9 mouse cellular contexts compared by ENCODE assay signal in the genomic region with DNA sequence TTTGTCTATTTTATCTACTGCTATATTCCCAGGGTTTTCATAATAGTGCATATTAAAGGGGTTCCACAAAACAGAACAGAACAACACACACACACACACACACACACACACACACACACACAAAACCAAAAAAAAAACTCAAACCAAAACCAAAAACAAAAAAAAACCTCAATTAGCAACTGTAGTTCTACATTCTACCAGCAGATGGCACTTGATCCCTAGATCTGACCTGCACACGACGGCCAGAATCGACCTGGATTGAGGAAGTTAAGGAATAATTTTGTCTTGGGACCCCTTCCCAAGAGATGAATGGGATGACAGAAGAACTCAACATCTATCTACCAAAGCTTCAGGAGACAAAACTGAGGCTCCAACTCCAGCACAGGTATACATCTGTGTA. TPM values are rescaled to one million over a fixed set of nuclear protein-coding genes. Genes with fewer than 3 reads are reported as not detected.
DNase-seq lines count a peak whose midpoint lies in the region; ATAC-seq and TF ChIP-seq lines count a peak whose summit lies in the region.
"Had no signal": no experiment of that assay in that cellular context is flagged by ENCODE, and none has a peak within 500 bp of the region (broad histone marks: within the 10 kb centered on the region; RNA-seq: fewer than 3 reads in every experiment).

No protein-coding gene starts in this region.

- WGBS in hindbrain, embryonic 14.5 days = 1% methylated on average over 3 of the region's 3 CpGs
- 3% methylated on average over 3 of the region's 3 CpGs for WGBS in hindbrain, embryonic 12.5 days

- no peak overlapping the region for H3K9ac ChIP-seq in hindbrain, embryonic 14.5 days
- H3K9ac ChIP-seq in hindbrain, embryonic 12.5 days = no peak overlapping the region

- no peaks in the 10 kb centered on the region for H3K4me1 ChIP-seq in hindbrain, embryonic 14.5 days (replicated peaks; ENCODE audit: control insufficient read depth, insufficient read depth, low read length)
- peaks cover 14% of the 10 kb centered on the region for H3K4me1 ChIP-seq in hindbrain, embryonic 12.5 days
- H3K4me1 ChIP-seq in testis, adult 2 months (ENCODE audit: control insufficient read depth, insufficient read depth, low read length) = peaks cover 13% of the 10 kb centered on the region

- intact Hi-C loops in gastrocnemius, postnatal 36 days (cut with DNase I) = no loop called here

- TF ChIP-seq POLR2A in testis, adult 2 months (IDR thresholded peaks at IDR 0.05; ENCODE audit: control insufficient read depth, low read depth, low read length) = no peak

- peak; percentile 76 for DNase-seq in hindbrain, embryonic 14.5 days (ENCODE audit: low spot score)
- no peak for DNase-seq in testis, postnatal 10 days (ENCODE audit: low spot score)
- DNase-seq in embryo, embryonic 10 days (ENCODE audit: low spot score) = peak; percentile 68
- peak; percentile 60 for DNase-seq in splenic B cell, adult 2 months (ENCODE audit: low read depth, low spot score)
- DNase-seq in right cerebral cortex, postnatal 25 days = no peak
- DNase-seq in gastrocnemius, postnatal 36 days = no peak
- DNase-seq: adrenal gland, adult 8-10 months had no signal

- peaks cover 50% of the 10 kb centered on the region for H3K27me3 ChIP-seq in hindbrain, embryonic 14.5 days (ENCODE audit: control insufficient read depth, insufficient read depth, low read length)
- H3K27me3 ChIP-seq in hindbrain, embryonic 12.5 days = peaks cover 52% of the 10 kb centered on the region
- H3K27me3 ChIP-seq in testis, adult 2 months (ENCODE audit: control insufficient read depth, insufficient read depth, low read length) = no peaks in the 10 kb centered on the region
- no peaks in the 10 kb centered on the region; the same call in 1 of the 2 replicates for H3K27me3 ChIP-seq in splenic B cell, adult 2 months (ENCODE audit: control insufficient read depth, insufficient read depth, low read length, poor library complexity, severe bottlenecking)

- H3K4me2 ChIP-seq in hindbrain, embryonic 14.5 days (replicated peaks) = no peak overlapping the region
- no peak overlapping the region for H3K4me2 ChIP-seq in hindbrain, embryonic 12.5 days (replicated peaks)

- H3K9me3 ChIP-seq in hindbrain, embryonic 14.5 days (ENCODE audit: control insufficient read depth, low read length) = no peaks in the 10 kb centered on the region
- H3K9me3 ChIP-seq in hindbrain, embryonic 12.5 days (replicated peaks) = no peaks in the 10 kb centered on the region

- no peaks in the 10 kb centered on the region for H3K36me3 ChIP-seq in hindbrain, embryonic 14.5 days (replicated peaks; ENCODE audit: control insufficient read depth, insufficient read depth)
- H3K36me3 ChIP-seq in hindbrain, embryonic 12.5 days = no peaks in the 10 kb centered on the region
- no peaks in the 10 kb centered on the region for H3K36me3 ChIP-seq in testis, adult 2 months (ENCODE audit: control insufficient read depth, insufficient read depth, low read length)
- no peaks in the 10 kb centered on the region for H3K36me3 ChIP-seq in splenic B cell, adult 2 months (ENCODE audit: control insufficient read depth, insufficient read depth, low read length, poor library complexity, severe bottlenecking)

- H3K4me3 ChIP-seq in hindbrain, embryonic 14.5 days (replicated peaks; ENCODE audit: low read length) = no peak overlapping the region
- H3K4me3 ChIP-seq in hindbrain, embryonic 12.5 days = no peak overlapping the region
- no peak overlapping the region for H3K4me3 ChIP-seq in testis, adult 2 months (ENCODE audit: control insufficient read depth, low read depth, low read length)

- peak; percentile 38; the same call in 1 of the 2 replicates for TF ChIP-seq CTCF in testis, adult 2 months (IDR thresholded peaks at IDR 0.05; ENCODE audit: control insufficient read depth, insufficient read depth, insufficient replicate concordance, low read depth, low read length)

- no peak overlapping the region for H3K27ac ChIP-seq in hindbrain, embryonic 14.5 days
- H3K27ac ChIP-seq in hindbrain, embryonic 12.5 days = no peak overlapping the region
- no peak overlapping the region for H3K27ac ChIP-seq in testis, adult 2 months (ENCODE audit: control insufficient read depth, insufficient read depth, low read depth, low read length)

- no peak for ATAC-seq in hindbrain, embryonic 14.5 days (ENCODE audit: low FRiP score)
- ATAC-seq in hindbrain, embryonic 12.5 days (ENCODE audit: low FRiP score) = no peak

RNA-seq across cellular contexts. Expression of a gene that starts 2.9 kb away (rescaled TPM):
- 0.07 and 0.14 TPM in 2 replicates for polyA plus RNA-seq in hindbrain, embryonic 14.5 days (2014; fragmentation: Nextera tagmentation; extraction: Ambion mirVana)
- 0.45 and 0.47 TPM in 2 replicates for polyA plus RNA-seq in hindbrain, embryonic 12.5 days (2016; fragmentation: Nextera tagmentation; extraction: Ambion mirVana)
- 2.1 and 3.7 TPM in 2 replicates for polyA plus RNA-seq in testis, adult 2 months (2012; rRNA removed)
- 1 to 10 TPM in 1 of 2 experiments, under 1 TPM in 1; 0.48 to 1.5 TPM for total RNA-seq in gastrocnemius, postnatal 36 days (2021)

Comparison
In these comparisons a context has a peak if more than half of its experiments do, and no peak if none do; other contexts are left out.
1. DNase-seq: peak in hindbrain, embryonic 14.5 days (single experiment), embryo, embryonic 10 days (single experiment) and splenic B cell, adult 2 months (single experiment); none in testis, postnatal 10 days (single experiment), right cerebral cortex, postnatal 25 days (single experiment) and gastrocnemius, postnatal 36 days (0 of 2).